Mouse (Mus musculus) MEL (cell line): ENCODE measurements around the gene Slc25a19.
A peak's percentile ranks its signal among the peaks of the same experiment; 100 is the strongest.

Experiments
- CHD1 ChIP-seq: IDR thresholded peaks from 2 replicates; pipeline ENCODE4 v1.6.1; 2012; ENCODE audit warnings: low read depth, mild to moderate bottlenecking, inconsistent platforms, low read length, improper control_type of control experiment
- CTCF ChIP-seq, 3 experiments: IDR thresholded peaks in 2 of 3; conservative IDR thresholded peaks in 1 of 3; 2 replicates each; pipeline ENCODE4 v1.5.1; 2011 to 2012; ENCODE audit warnings: low read length in 3 of 3, low read depth in 2 of 3, mild to moderate bottlenecking in 2 of 3, improper control_type of control experiment in 1 of 3, inconsistent platforms in 1 of 3, mixed read lengths in 1 of 3, moderate library complexity in 1 of 3; ENCODE audit not compliant: control insufficient read depth in 1 of 3, insufficient read depth in 1 of 3, poor library complexity in 1 of 3, severe bottlenecking in 1 of 3
- EP300 ChIP-seq, 2 experiments: IDR thresholded peaks; 2 replicates each; pipeline ENCODE4 v1.6.1; 2011; ENCODE audit warnings: improper control_type of control experiment in 2 of 2, low read length in 2 of 2, low read depth in 1 of 2, mild to moderate bottlenecking in 1 of 2
- GATA1 ChIP-seq: IDR thresholded peaks from 2 replicates; pipeline ENCODE4 v1.6.1; 2011; ENCODE audit warnings: low read depth, low read length, improper control_type of control experiment
- KAT2A ChIP-seq: conservative IDR thresholded peaks from 2 replicates; pipeline ENCODE4 v1.6.1; 2012; ENCODE audit warnings: low read depth, low read length, improper control_type of control experiment, inconsistent platforms
- MAFK ChIP-seq: IDR thresholded peaks from 2 replicates; pipeline ENCODE4 v1.6.1; 2011; ENCODE audit warnings: low read depth, mild to moderate bottlenecking, low read length, improper control_type of control experiment, borderline replicate concordance
- POLR2A ChIP-seq, 2 experiments: IDR thresholded peaks; 2 replicates each; pipeline ENCODE4 v1.6.1; 2011 to 2012; ENCODE audit warnings: low read length in 2 of 2, mild to moderate bottlenecking in 2 of 2, control low read depth in 1 of 2, improper control_type of control experiment in 1 of 2, low read depth in 1 of 2, moderate library complexity in 1 of 2; ENCODE audit not compliant: control insufficient read depth in 1 of 2, insufficient read depth in 1 of 2, poor library complexity in 1 of 2
- POLR2AphosphoS2 ChIP-seq: IDR thresholded peaks from 2 replicates; pipeline ENCODE4 v1.6.1; 2011; ENCODE audit warnings: low read length, improper control_type of control experiment
- RAD21 ChIP-seq: IDR thresholded peaks from 2 replicates; pipeline ENCODE4 v1.6.1; 2011; ENCODE audit warnings: mild to moderate bottlenecking, low read depth, low read length, improper control_type of control experiment
- UBTF ChIP-seq: IDR thresholded peaks from 2 replicates; pipeline ENCODE4 v1.6.1; 2012; ENCODE audit warnings: low read depth, mild to moderate bottlenecking, inconsistent platforms, low read length, improper control_type of control experiment, moderate library complexity, borderline replicate concordance; ENCODE audit not compliant: insufficient read depth
- USF1 ChIP-seq: IDR thresholded peaks from 2 replicates; pipeline ENCODE4 v1.6.1; 2014; ENCODE audit warnings: low read depth, mild to moderate bottlenecking, inconsistent platforms, low read length, improper control_type of control experiment, moderate library complexity
- USF2 ChIP-seq, 2 experiments: IDR thresholded peaks; 2 replicates each; pipeline ENCODE4 v1.6.1; 2011 to 2012; ENCODE audit warnings: improper control_type of control experiment in 2 of 2, low read length in 2 of 2, borderline replicate concordance in 1 of 2, inconsistent platforms in 1 of 2, low read depth in 1 of 2, mild to moderate bottlenecking in 1 of 2; ENCODE audit not compliant: insufficient read depth in 1 of 2
- ZC3H11A ChIP-seq: IDR thresholded peaks from 2 replicates; pipeline ENCODE4 v1.6.1; 2012; ENCODE audit warnings: low read depth, mild to moderate bottlenecking, inconsistent platforms, low read length, improper control_type of control experiment

- TF ChIP-seq ZC3H11A (no peak), MAFK (no peak), EP300 (IDR thresholded peaks at IDR 0.05; ENCODE audit: low read depth in 1 of 2, low read length in 2 of 2) (no peak), GATA1 (no peak), CHD1 (no peak), CTCF (IDR thresholded peaks at IDR 0.05 in 2 of 3, conservative IDR thresholded peaks at IDR 0.05 in 1 of 3; ENCODE audit: control insufficient read depth in 1 of 3, insufficient read depth in 1 of 3, low read depth in 2 of 3, low read length in 3 of 3, poor library complexity in 1 of 3, severe bottlenecking in 1 of 3) (no peak), USF1 (no peak), USF2 (IDR thresholded peaks at IDR 0.05; ENCODE audit: borderline replicate concordance in 1 of 2, insufficient read depth in 1 of 2, low read depth in 1 of 2, low read length in 2 of 2) (no peak), POLR2AphosphoS2 (0 out of 2 replicates have a peak, but pooled peaks have one; percentile 0), KAT2A (no peak), RAD21 (no peak), POLR2A (IDR thresholded peaks at IDR 0.05; ENCODE audit: control insufficient read depth in 1 of 2, insufficient read depth in 1 of 2, low read depth in 1 of 2, low read length in 2 of 2, poor library complexity in 1 of 2) (0 out of 4 replicates have a peak, but pooled peaks of 1 of the 2 experiments have one; percentile 21), UBTF (no peak)
Observed at GRCm38 (mm10) chr11:115585573-115586100, 42.5 kb downstream of the Slc25a19 start.
